Mouse (Mus musculus): Measurements from ENCODE around the gene Pigyl.

- TF ChIP-seq POLR2A (IDR thresholded peaks at IDR 0.05; ENCODE audit: borderline replicate concordance, low read depth, low read length) (no peak), CTCF (IDR thresholded peaks at IDR 0.05; ENCODE audit: low read depth, low read length) (no peak)
Measured at GRCm38 (mm10) chr9:22119543-22119942, 37.1 kb upstream of the Pigyl start.
